Mouse (Mus musculus) layer of hippocampus, postnatal 10 days (tissue): ENCODE results near the gene Atxn2. TPM values are rescaled to one million over a fixed set of nuclear protein-coding genes. Genes with fewer than 3 reads are reported as not detected.
A peak's percentile ranks its signal among the peaks of the same experiment; 100 is the strongest.
"Not testable (repeated sequence)": the region's sequence is repeated elsewhere in the genome, so short reads cannot be mapped to it uniquely, and the experiment has no call there.

Source experiments
- DNase-seq, 2 experiments: peaks; one replicate each; pipeline ENCODE4 v3.0.0; 2021; ENCODE audit warnings: low spot score in 2 of 2
- total RNA-seq, 2 experiments: library from RNA; stranded (reverse); gene quantifications; 2 replicates each; pipeline ENCODE4 v1.2.3; 2021

Gene Atxn2
- total RNA-seq, 2 experiments from 2014 or later, result 204 to 220 TPM

- no peak for DNase-seq
These were observed 325 bp upstream of the Atxn2 start for GRCm38 (mm10) chr5:121710851-121711173.

- DNase-seq, result no peak
These were observed 743 bp downstream of the Atxn2 start for GRCm38 (mm10) chr5:121711928-121712231.

- peak; percentile 48 to 61 for DNase-seq
These were observed 1.2 kb downstream of the Atxn2 start for GRCm38 (mm10) chr5:121712232-121712933.

- DNase-seq, result peak; percentile 41 to 52
These were observed 1.9 kb downstream of the Atxn2 start for GRCm38 (mm10) chr5:121712934-121713538.

- DNase-seq, result no peak
These were observed 3.2 kb downstream of the Atxn2 start for GRCm38 (mm10) chr5:121714331-121714730.

- DNase-seq, result no peak
These were observed 3.8 kb downstream of the Atxn2 start for GRCm38 (mm10) chr5:121714928-121715327.

GRCm38 (mm10) chr5:121718462-121718861 is 7.3 kb downstream of the Atxn2 start:
- DNase-seq, result no peak

- no peak for DNase-seq
These were observed 9.9 kb downstream of the Atxn2 start for GRCm38 (mm10) chr5:121720888-121721585.

- no peak for DNase-seq
These were observed 10.7 kb downstream of the Atxn2 start for GRCm38 (mm10) chr5:121721841-121722240.

GRCm38 (mm10) chr5:121724678-121725077 is 13.5 kb downstream of the Atxn2 start:
- no peak for DNase-seq

- DNase-seq, result no peak
These were observed 18.9 kb downstream of the Atxn2 start for GRCm38 (mm10) chr5:121730057-121730456.

- DNase-seq, result no peak
These were observed 25.5 kb downstream of the Atxn2 start for GRCm38 (mm10) chr5:121736641-121737040.

- not testable (repeated sequence) for DNase-seq
These were observed 27.0 kb downstream of the Atxn2 start for GRCm38 (mm10) chr5:121738162-121738561.

- DNase-seq, result no peak
These were observed 27.5 kb downstream of the Atxn2 start for GRCm38 (mm10) chr5:121738576-121739191.

- DNase-seq, result no peak
These were observed 29.4 kb downstream of the Atxn2 start for GRCm38 (mm10) chr5:121740516-121740915.

- DNase-seq, result no peak
These were observed 31.8 kb downstream of the Atxn2 start for GRCm38 (mm10) chr5:121742915-121743314.

GRCm38 (mm10) chr5:121747884-121748594 is 36.9 kb downstream of the Atxn2 start:
- not testable (repeated sequence) for DNase-seq

GRCm38 (mm10) chr5:121749633-121750032 is 38.5 kb downstream of the Atxn2 start:
- no peak for DNase-seq

GRCm38 (mm10) chr5:121757900-121758299 is 46.8 kb downstream of the Atxn2 start:
- no peak for DNase-seq

- DNase-seq, result no peak
These were observed 47.2 kb downstream of the Atxn2 start for GRCm38 (mm10) chr5:121758341-121758740.

- no peak for DNase-seq
These were observed 48.8 kb downstream of the Atxn2 start for GRCm38 (mm10) chr5:121759921-121760320.

GRCm38 (mm10) chr5:121761459-121761858 is 50.3 kb downstream of the Atxn2 start:
- no peak for DNase-seq
